Mouse (Mus musculus): Measurements from ENCODE around the gene Psmb10. TPM values are rescaled to one million over a fixed set of nuclear protein-coding genes. Genes with fewer than 3 reads are reported as not detected.
"Not testable (repeated sequence)": the region's sequence is repeated elsewhere in the genome, so short reads cannot be mapped to it uniquely, and the experiment has no call there.

Psmb10 gene
- total RNA-seq (2021): 10 to 100 TPM; 53.0 to 61.6 TPM
- long read RNA-seq, experiment 1, transcript Psmb10-201 (8 exons, 1,311 nt): major isoform, 9 of 29 reads
- long read RNA-seq, experiment 1, partial matches to known transcripts: 15 of 29 reads
- long read RNA-seq, experiment 1, other reads (novel, unspliced or antisense): 1 of 29 reads
- long read RNA-seq, experiment 2, transcript Psmb10-201 (8 exons, 1,311 nt): major isoform, 24 of 47 reads
- long read RNA-seq, experiment 2, partial matches to known transcripts: 18 of 47 reads
- long read RNA-seq, experiment 2, other reads (novel, unspliced or antisense): 1 of 47 reads

- TF ChIP-seq CTCF (conservative IDR thresholded peaks at IDR 0.05): peak; percentile 29
- Histone ChIP-seq H3K4me3 (peak within 1 kb of the TSS; percentile 88), H3K27ac (peak within 1 kb of the TSS; percentile 92)
- DNase-seq (ENCODE audit: low spot score in 2 of 2): no peak
These were observed at the start of gene Psmb10 for GRCm38 (mm10) chr8:105938306-105938669. Gene Psmb10 (minus strand): TSS chr8:105938444.

GRCm38 (mm10) chr8:105983406-105983805 lies 45.2 kb upstream of the Psmb10 start:
- DNase-seq (ENCODE audit: low spot score in 2 of 2); H3K4me3 ChIP-seq: not testable (repeated sequence)

DNA sequence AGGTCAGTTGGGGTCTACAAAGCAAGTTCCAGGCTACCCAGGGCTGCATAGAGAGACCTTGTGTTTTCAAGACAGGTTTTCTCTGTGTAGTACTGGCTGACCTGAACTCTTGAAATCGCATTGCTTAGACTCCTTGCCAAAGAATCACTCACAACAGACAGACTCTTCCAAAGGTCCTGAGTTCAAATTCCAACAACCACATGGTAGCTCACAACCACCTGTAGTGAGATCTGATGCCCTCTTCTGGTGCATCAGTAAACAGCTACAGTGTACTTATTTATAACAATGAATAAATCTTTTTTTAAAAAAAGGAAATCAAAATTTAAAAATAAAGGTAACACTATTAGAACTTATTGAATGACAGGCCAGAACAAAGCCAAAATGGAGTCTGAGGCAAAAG lies 42.9 kb upstream of the Psmb10 start:
- peak; percentile 62 for TF ChIP-seq CTCF (conservative IDR thresholded peaks at IDR 0.05)
- no peak overlapping the region for H3K4me3 ChIP-seq
- no peak for DNase-seq (ENCODE audit: low spot score in 2 of 2)
- H3K27ac ChIP-seq: no peak overlapping the region

More at GRCm38 (mm10) chr8:105983406-105983805, 45.2 kb upstream of the Psmb10 start:
- not testable (repeated sequence) for H3K27ac ChIP-seq

DNA sequence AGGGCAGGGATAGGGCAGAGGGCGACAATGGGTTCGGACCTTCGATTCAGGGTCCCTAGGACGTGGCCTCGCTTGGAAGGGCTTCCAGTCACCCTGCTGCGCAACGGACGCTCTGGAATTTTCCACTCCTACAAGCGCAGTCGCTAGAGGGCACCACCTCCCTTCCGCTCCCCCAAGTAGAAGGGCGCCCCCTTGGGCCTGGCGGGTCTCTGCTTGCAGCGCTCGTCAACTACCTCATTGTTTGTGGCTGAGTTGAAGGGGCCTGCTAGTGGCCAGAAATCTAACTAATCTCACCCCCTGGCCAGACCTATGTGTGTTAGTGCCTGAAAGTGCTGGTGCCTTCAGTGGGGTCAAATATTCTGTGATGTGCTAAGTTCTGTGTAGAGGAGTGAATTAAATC lies 41.1 kb upstream of the Psmb10 start, which contains the start of gene Dpep3:
Dpep3 (minus strand) TSS at position 105 of the 400 bp plus-strand sequence.
- DNase-seq (ENCODE audit: low spot score in 2 of 2): no peak

GRCm38 (mm10) chr8:105975363-105975762 lies 37.1 kb upstream of the Psmb10 start:
- no peak overlapping the region for H3K27ac ChIP-seq
- no peak for TF ChIP-seq CTCF (conservative IDR thresholded peaks at IDR 0.05)
- no peak overlapping the region for H3K4me3 ChIP-seq
- no peak for DNase-seq (ENCODE audit: low spot score in 2 of 2)

More for the DNA sequence above, 41.1 kb upstream of the Psmb10 start, which contains the start of gene Dpep3:
- Histone ChIP-seq H3K4me3 (no peak within 1 kb of the TSS), H3K27ac (no peak within 1 kb of the TSS)
- TF ChIP-seq CTCF (conservative IDR thresholded peaks at IDR 0.05): no peak

DNA sequence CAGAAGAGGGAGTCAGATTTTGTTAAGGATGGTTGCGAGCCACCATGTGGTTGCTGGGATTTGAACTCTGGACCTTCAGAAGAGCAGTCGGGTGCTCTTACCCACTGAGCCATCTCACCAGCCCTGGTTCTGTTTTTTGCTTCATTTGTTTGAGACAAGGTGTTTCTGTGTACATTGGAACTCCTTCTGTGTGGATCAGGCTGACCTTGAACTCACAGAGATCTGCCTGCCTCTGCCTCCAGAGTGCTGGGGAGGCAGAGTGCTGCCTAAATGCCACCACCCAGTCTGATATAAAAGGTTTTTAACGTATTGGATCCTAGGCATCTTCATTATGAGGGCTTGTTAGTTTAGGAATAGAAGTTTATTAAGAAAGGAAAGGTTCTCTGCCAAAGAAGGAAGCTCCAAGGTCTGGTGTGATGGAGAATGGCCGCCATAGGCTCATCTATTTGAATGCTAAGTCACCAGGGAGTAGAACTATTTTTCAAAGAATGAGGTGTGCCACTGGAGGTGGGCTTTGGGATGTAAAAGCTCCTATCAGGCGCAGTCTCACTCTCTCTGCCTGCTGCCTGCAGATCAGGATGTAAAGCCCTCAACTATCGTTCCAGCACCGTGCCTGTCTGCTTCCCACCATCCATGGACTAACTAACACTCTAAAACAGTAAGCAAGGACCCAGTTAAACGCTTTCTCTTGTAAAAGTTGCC lies 32.9 kb upstream of the Psmb10 start:
- no peak for DNase-seq (ENCODE audit: low spot score in 2 of 2)
- Histone ChIP-seq H3K4me3 (no peak overlapping the region), H3K27ac (no peak overlapping the region)
- no peak for TF ChIP-seq CTCF (conservative IDR thresholded peaks at IDR 0.05)

- no peak for TF ChIP-seq CTCF (conservative IDR thresholded peaks at IDR 0.05)
- Histone ChIP-seq H3K4me3 (no peak overlapping the region), H3K27ac (no peak overlapping the region)
- no peak for DNase-seq (ENCODE audit: low spot score in 2 of 2)
These were observed 31.1 kb upstream of the Psmb10 start for GRCm38 (mm10) chr8:105969367-105969766.

- DNase-seq (ENCODE audit: low spot score in 2 of 2): no peak
- Histone ChIP-seq H3K27ac (no peak overlapping the region), H3K4me3 (peak overlapping the region; percentile 62)
- no peak for TF ChIP-seq CTCF (conservative IDR thresholded peaks at IDR 0.05)
These were observed 28.6 kb upstream of the Psmb10 start for GRCm38 (mm10) chr8:105966692-105967311.

DNA sequence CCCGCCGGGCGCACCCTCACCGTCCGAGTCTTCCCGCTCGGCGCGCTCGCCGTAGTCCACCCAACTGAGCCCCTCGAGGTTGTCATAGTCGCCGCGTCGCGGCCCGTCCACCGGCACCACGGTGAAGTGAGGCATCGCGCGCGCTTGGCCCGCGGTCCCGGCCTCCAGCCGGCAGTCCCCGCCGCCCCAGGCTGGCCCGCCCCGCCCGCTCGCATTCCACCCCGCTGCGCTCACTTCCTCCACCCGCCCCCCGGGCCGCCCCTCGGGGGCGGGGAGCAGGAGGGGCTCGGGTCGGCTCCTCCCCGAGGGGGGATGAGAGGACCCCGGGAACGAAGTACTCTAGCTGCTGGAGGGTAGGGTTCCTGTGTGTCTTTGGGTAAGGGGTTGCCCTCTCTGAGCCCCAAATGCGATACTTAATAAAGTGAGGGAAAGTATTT lies 27.7 kb upstream of the Psmb10 start, which contains the start of gene Slc12a4:
Slc12a4 (minus strand) TSS at position 193 of the 437 bp plus-strand sequence.
- no peak for TF ChIP-seq CTCF (conservative IDR thresholded peaks at IDR 0.05)
- Histone ChIP-seq H3K4me3 (peak within 1 kb of the TSS; percentile 62), H3K27ac (peak within 1 kb of the TSS; percentile 85)
- peak; percentile 23 to 49 for DNase-seq (ENCODE audit: low spot score in 2 of 2)

DNA sequence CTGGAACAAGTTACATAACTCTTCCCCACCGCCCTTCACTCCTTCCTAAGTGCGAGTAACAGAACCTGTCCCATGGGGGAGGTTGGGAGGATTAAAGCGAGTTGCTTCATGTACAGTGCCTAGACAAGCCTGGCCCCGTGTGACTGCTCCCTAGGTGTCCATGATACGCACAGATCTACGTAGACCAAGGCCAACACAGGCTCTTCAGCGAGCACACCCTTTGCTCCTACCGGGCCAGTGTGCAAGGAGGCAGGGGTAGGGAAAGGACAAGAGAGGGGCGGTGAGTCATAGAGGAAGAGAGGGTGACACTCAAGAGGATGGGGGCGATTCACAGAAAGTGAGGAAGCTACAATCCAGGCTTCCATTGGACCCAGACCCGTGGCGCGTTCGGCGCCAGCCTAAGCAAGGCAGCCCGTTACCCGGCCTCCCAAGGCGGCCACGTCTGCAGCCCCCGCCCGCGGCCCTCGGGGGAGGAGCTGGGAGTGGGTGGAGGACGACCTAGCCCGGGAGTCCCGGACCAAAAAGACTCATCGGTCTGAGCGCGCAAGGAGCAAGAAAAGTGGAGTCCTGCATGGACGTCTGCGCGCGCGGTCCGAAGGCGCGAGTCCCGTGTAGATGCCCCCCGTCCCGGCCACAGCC lies 27.1 kb upstream of the Psmb10 start:
- DNase-seq (ENCODE audit: low spot score in 2 of 2): no peak

GRCm38 (mm10) chr8:105964506-105965265 lies 26.4 kb upstream of the Psmb10 start:
- Histone ChIP-seq H3K27ac (no peak overlapping the region), H3K4me3 (peak overlapping the region; percentile 62)
- DNase-seq (ENCODE audit: low spot score in 2 of 2): no peak
- TF ChIP-seq CTCF (conservative IDR thresholded peaks at IDR 0.05): no peak

More for the DNA sequence above, 27.1 kb upstream of the Psmb10 start:
- Histone ChIP-seq H3K27ac (peak overlapping the region; percentile 85), H3K4me3 (peak overlapping the region; percentile 62)
- no peak for TF ChIP-seq CTCF (conservative IDR thresholded peaks at IDR 0.05)

DNA sequence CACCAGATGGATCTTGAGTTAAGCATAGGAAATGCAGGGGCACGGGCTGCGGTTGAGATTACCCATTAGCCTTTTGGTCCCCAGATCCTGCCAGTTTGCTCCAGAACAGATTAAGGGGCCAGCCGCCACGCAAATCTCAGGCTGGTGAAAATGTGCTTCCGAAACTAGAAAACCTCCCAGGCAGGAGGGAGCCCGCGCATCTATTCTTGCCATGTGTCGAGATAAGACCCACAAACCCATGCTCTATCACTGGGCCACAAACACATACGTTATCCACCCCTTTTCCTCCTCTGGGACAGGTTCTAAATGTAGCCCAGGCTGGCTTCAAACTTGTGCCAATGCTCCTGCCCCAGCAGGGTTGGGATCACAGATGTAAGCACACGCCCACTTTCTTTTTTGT lies 23.3 kb upstream of the Psmb10 start:
- DNase-seq (ENCODE audit: low spot score in 2 of 2): no peak

More for the DNA sequence above, 23.3 kb upstream of the Psmb10 start:
- Histone ChIP-seq H3K27ac (no peak overlapping the region), H3K4me3 (no peak overlapping the region)
- no peak for TF ChIP-seq CTCF (conservative IDR thresholded peaks at IDR 0.05)

All from layer of hippocampus, adult 2 months (tissue).